Mouse (Mus musculus): ENCODE measurements around the gene Foxa1. TPM values are rescaled to one million over a fixed set of nuclear protein-coding genes. Genes with fewer than 3 reads are reported as not detected.
A peak's percentile ranks its signal among the peaks of the same experiment; 100 is the strongest.

The Foxa1 gene
- total RNA-seq (2021) = not detected
- long read RNA-seq, experiment 1 = 0 reads
- long read RNA-seq, experiment 2 = 0 reads

DNA sequence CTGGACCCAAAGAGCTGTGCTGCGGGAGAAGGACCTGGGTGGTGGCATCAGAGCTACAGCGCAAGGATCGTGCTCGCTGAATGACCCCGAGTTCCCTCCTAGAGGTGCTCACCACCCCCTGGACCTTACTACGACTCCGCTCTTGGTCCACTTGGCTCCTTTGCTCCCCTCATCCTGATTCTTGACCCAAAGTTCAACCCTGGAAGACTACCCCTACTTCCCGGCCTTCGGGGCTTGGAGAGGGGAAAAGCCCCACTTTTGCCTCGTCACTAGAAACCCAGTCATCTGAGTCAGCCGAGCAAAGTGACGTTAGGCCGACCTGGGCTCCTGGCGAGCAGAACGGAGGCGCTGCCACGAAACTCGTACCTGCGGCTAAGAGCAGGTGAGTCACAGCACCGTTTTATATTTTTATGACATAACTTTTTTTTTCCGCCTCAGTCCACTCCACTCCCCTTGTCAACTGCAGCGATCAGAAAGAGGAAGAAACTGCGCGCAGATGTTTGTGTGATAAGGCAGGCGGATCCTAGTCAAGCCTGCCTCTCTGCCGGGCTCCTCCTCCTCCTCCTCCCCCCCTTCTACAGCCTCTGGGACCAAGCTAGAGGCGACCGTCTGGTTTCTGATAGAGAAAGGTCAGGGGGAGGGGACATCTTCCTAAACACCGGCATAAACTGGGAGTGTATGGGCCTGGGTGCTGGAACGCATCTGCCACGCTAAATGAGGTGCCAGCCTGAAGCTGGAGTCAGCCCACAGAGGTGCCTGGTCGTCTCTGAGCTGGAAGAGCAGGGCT is at the start of gene Foxa1:
Foxa1 (minus strand) TSS at position 502 of the 787 bp plus-strand sequence.
- DNase-seq = no peak

- DNase-seq = peak; percentile 1 to 7
These were observed 29.4 kb upstream of the Foxa1 start for GRCm38 (mm10) chr12:57575931-57576628.

GRCm38 (mm10) chr12:57572415-57572814 is 25.7 kb upstream of the Foxa1 start:
- DNase-seq = no peak

- no peak for DNase-seq
These were observed 25.1 kb upstream of the Foxa1 start for GRCm38 (mm10) chr12:57571773-57572172.

DNA sequence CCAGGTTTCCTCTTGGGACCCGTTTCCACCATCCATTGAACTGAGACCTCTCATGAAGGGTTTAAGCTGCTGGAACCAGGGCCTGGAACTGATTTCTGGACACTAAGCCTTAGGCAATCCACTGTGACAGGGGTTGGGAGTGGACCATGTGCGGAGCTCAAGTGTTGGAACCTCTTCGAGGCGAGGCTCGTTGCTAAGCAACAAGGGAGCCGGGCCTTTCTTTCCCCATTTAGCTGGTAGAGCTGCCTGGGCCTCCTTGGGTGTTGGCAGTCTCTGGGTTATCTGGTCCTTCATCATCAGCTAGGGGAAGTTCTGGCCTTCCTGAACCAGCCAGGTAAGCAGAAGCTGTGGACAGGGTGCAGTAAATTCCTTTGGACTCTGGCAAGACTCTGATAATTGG is 17.2 kb upstream of the Foxa1 start, which contains the start of gene Ttc6:
Ttc6 (plus strand) TSS at position 205 of the 400 bp plus-strand sequence.
- DNase-seq = no peak

GRCm38 (mm10) chr12:57554091-57554490 is 7.4 kb upstream of the Foxa1 start:
- no peak for DNase-seq

- no peak for DNase-seq
These were observed 5.6 kb upstream of the Foxa1 start for GRCm38 (mm10) chr12:57552286-57552685.

GRCm38 (mm10) chr12:57550881-57551280 is 4.2 kb upstream of the Foxa1 start:
- DNase-seq = no peak

DNA sequence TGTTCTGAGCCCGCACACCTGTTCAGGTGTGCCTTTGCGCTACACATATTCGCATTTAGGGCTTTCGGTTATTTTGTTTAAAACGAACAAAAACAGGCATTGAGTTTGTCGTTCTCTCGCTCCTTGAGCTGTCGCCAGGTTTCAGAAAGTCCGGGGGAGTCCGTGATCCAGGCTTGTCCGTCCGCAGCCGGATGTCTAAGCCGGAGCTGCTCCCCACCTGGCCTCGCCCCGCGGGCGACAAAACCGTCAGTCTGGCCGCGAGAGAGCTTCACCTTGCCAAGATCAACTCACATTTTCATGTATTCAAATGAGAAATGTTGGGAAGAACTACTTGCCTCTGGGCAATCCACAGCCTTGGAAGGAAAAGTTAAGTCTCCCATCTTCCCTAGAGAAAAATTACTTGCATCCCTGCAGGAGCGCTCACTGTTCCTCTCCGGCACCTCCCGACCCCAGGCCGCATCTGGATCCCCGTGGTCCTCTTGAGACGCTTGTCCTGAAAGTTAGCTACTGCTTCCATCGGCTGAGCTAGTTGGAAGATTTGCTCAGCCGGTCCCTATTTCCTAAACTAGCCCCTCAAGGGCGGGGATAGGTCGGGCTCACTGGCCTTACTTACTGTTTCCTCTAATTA is 3.6 kb upstream of the Foxa1 start:
- DNase-seq = no peak

DNA sequence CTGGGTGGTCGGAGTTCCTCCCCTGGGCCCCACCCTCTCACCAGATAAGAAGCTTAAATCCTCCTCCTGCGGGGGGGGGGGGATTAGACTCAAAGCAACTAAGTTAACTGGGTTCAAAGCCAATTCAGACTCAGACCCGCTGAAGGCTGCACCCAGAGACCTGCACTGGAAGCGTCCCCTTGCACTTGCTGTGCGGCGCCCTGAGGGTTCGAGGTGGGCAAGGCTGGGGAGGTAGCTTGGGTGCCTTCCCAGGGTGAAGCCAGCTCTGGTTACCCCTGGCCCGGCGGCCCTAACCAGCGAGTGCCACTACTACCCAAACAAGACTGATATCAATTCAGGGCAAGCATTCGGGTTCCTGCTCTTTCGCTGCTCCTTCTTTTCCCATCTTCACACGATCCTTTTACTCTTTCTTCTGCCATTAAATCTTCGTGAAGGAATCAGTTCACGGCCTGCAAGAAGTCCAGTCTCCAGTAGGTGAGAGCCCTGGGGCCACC is 3.0 kb upstream of the Foxa1 start:
- DNase-seq = no peak

GRCm38 (mm10) chr12:57548981-57549666 is 2.4 kb upstream of the Foxa1 start:
- no peak for DNase-seq

GRCm38 (mm10) chr12:57548352-57548980 is 1.8 kb upstream of the Foxa1 start:
- no peak for DNase-seq

DNA sequence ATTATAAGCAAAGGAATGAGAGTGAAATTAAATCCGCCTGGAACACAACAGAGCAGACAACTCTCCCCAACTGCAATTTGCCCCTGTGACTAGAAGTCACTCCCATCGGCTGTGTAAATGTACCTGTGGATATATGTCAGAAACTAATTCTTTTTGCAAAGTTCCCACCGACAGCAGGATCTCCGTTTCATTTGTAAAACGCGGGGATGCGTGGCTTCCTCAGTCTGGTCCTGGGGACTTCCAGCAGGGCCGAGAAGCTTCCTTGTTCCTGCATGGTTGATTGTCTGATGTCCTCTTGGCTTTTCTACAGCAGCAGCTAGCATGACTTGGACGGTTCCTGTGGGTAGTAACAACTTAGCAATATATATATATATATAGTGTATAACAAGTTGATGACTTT is 1.2 kb upstream of the Foxa1 start:
- DNase-seq = no peak

DNA sequence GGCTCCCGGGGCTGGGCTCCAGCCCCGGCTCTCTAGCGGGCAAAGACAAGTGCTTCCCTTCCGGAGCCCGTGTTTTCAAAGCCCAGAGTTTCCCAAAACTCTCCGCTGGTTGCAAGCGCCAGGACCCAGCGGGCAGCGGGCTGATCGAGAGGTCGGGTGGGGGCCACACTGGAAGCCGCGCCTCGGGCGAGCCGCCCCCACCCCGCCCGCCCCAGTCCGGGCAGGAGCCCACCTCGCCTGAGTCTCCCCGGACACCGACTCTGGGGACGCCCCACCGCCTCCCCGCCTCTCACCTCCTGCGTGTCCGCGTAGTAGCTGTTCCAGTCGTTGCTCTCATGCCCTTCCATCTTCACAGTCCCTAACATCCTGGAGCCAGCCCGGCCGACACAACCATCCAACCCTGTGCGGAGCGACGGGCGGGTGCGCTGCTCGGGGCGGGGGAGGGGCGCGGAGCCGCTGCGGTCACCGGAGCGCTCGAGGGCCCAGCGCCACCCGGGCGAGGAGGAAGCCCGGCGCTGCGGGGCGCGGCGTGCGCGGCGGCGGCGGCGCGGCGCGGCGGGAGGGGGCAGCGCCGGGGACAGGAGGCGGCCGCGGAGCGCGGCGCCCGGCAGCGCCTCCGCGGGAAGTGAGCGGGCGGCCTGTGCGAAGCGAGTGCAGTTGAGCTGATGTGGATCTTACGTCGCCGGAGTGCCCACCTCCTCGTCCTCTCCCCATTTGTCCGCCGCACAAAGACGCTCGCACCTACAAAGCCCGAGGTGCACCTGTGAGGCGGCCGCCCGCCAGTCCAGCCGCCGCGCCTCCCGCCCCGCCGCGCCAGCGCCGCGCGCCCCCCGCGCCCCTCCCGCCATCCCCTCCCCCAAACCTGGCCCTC is 1.1 kb downstream of the Foxa1 start:
- peak in 1 of 2 experiments; percentile 39 for DNase-seq

DNA sequence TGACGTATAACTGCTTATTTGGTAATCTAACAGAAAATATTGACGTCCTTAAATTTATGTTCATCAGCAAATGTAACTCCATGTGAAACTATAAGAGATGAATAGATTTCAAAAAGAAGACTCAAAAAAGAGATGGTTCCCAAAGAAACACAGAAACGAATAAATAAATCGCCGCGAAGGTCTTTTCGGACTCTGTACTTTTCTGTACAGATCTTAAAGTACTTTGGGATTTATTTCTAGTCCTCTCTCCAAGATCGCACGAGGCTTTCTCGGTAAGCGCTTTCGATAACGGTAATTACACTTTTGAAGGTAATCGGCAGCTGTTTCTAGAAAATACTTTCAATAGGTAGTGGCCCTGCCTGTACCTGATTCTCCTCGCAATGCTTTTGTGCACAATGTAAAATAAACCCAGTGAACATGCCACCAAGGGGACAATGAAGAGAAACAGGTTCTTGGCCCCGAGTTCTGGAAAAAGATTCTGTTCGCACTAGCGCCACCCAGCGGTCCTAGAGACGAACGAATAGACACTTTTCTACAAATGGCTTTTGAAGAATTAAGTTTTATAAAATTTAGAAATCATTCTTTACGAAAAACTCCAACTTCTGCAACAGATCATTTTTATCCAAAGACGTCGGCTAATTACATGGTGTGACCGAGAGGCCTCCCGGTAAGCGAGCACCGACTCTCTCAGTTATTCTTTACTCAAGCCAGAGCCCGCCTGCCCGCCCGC is 1.9 kb downstream of the Foxa1 start:
- peak; percentile 60 to 66 for DNase-seq

- DNase-seq = no peak
These were observed 3.1 kb downstream of the Foxa1 start for GRCm38 (mm10) chr12:57543627-57543991.

GRCm38 (mm10) chr12:57542746-57543626 is 3.7 kb downstream of the Foxa1 start:
- DNase-seq = no peak

DNA sequence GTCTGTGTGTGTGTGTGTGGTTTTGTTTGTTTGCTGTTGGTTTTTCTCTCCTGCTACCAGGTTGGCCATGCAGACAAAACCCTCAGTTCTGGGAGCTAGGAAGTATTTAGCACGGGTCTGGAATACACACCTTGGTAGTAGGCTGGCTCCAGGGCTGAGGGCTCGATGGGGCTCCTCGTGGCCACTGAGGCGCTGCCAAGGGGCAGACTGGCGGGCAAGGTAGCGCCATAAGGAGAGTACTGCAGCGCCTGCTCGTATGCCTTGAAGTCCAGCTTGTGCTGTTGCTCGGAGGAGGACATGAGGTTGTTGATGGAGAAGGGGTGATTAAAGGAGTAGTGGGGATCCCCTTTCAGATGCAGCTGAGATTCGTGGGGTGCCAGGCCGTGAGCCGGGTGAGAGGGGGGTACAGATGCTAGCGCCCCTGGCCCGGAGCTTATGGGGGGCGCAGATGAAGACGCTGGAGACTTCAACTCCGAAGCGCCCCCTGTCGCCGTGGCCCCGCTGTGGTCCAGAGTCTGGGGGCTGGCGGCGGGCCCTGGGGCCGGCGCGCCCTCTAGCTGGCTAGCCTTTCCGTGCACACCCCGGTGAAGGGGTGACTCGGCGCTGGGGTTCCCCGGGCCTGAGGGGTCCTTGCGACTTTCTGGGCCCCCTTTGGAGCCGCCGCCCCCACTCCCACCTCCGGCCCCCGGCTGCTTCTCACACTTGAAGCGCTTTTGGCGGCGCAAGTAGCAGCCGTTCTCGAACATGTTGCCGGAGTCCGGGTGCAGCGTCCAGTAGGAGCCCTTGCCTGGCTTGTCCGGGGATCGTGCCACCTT is 4.6 kb downstream of the Foxa1 start:
- DNase-seq = no peak
